Mouse (Mus musculus): ENCODE measurements at regions not wholly inside any gene's neighbourhood (a gene's known extent, or its start where the extent isn't known, plus 50 kb on each side); places are given as distances from the start of the nearest gene placed in this dataset.

- TF ChIP-seq CTCF (IDR thresholded peaks at IDR 0.05; ENCODE audit: low read depth) (no peak), EP300 (IDR thresholded peaks at IDR 0.05; ENCODE audit: low read depth) (no peak)
These were observed 52.0 kb upstream of the Aldh1a3 start for GRCm38 (mm10) chr7:66479321-66479720.

All from heart, postnatal 0 days (tissue).